Mouse (Mus musculus) frontal cortex, adult (tissue): ENCODE measurements at regions not wholly inside any gene's neighbourhood (a gene's known extent, or its start where the extent isn't known, plus 50 kb on each side); places are given as distances from the start of the nearest gene placed in this dataset.

ENCODE experiments used
- ATAC-seq: cut with Nextera tagmentation; 2 replicates; pipeline ENCODE4 v1.9.2; 2017; ENCODE audit warnings: mild to moderate bottlenecking, moderate library complexity, mixed read lengths; ENCODE audit not compliant: low TSS enrichment

DNA sequence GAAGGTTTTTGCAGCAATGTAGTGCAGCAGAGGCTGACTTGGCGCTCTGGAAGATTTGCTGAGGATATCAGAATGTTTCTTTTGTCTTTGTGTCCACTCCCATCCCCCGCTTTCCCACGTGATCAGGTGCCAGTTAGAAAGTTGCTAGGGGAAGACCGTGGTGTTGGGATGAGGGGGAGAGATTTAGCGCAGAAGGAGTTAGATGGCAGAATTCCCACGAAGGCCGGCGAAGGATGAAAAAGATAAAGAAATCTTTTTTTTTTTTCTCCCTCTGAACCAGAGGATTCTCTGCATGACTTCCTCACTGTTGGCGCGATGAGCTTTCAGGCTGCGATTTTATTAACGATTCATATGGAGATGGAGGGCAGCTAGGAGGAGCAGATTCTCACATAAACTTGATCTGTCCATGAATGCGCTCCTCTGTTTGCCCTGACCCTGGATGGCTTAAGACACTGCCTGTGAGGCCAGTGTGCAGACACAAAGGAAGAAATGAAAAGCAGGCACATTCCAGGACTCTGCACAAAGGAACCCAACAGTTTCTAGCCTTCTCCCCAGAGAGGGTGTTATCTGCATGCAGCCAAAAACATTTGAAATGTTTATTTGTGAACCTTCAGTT, 201.5 kb downstream of the Gm11146 start:
- peak; percentile 72 for ATAC-seq

DNA sequence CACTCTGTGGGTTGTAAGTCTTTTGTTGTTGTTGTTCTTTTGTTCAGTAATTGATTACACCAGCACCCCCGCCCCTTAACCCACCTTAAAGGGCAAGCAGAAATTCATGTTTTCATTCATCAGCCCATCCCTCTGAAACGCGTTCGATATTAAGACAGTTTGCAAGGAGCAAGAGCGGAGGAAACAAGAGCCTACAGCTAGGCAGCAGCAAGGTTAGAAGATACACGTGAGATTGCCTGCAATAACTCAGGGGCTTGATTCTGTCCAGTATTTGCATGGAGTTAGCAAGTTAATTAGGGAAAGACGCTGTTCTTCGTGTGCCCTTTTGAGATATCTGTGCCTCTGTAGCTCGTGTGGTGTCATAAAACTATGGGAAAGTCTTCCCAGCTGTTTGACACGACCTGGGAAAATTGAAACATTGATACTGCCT, 202.0 kb downstream of the Gm11146 start:
- ATAC-seq = peak; percentile 50

DNA sequence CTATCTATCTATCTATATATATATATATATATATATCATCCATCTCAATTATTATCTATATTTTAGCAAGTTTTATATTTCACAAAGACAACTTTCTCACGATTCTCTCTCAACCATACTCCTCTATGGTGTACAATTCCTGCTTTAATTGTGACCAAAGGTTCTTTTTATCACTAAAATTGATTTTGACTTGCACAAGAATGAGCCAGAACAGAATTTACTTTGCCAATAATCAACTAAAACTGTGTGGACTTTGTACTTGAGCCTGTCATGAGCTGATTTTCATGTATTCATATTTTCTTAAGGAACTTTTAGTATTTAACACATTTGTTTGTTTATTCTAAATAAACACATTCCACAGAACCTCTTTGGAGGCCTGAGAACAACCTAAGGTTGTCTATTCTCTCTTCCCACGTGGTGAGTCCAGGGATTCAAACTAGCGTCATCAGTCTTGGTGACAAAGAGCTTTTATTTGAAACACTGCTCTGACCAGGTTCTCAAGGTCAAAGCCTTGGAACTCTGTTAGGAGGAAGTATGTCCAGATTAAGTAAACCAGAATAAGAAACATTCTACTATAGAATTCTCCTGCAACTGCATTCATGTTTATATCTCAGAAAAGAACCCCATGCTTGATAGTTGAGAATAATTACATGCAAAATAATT, 207.7 kb downstream of the Gm11146 start:
- ATAC-seq = no peak

DNA sequence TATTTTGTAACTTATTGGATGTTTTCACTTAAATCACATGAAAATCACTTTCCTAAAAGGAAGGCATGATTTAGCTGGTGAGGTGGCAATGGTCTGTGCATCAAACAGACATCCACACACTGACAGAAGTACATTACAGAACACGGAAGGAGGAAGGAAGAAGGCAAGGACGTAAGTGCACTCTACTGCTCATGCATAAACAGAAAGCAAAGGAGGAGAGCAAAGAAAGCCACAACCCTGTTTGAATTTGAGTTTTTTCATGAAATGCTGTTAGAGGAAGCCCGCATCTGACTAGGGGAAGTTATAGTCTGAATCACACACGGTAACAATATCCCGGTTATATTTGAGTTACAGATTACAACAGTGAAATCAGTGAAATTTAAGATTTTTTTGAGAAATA, 208.4 kb downstream of the Gm11146 start:
- ATAC-seq = no peak

DNA sequence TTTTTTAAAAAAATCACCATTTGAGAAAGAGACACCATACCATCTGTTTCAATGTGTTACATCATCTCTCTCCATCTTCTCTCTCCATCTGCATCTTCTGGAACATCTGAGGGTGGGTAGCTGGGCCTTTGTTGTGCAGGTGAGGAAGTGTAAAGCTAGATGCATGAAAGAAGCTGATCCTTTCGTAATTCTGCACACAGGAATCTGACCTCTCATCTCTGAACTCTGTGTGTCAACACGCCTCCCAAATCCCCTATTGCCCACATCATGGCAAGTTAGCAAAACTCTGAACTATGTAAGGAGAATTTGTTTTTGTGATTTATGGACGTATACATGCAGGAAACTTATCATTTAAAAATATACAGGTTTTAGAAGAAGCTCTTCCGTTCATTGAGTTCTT, 209.7 kb downstream of the Gm11146 start:
- no peak for ATAC-seq

DNA sequence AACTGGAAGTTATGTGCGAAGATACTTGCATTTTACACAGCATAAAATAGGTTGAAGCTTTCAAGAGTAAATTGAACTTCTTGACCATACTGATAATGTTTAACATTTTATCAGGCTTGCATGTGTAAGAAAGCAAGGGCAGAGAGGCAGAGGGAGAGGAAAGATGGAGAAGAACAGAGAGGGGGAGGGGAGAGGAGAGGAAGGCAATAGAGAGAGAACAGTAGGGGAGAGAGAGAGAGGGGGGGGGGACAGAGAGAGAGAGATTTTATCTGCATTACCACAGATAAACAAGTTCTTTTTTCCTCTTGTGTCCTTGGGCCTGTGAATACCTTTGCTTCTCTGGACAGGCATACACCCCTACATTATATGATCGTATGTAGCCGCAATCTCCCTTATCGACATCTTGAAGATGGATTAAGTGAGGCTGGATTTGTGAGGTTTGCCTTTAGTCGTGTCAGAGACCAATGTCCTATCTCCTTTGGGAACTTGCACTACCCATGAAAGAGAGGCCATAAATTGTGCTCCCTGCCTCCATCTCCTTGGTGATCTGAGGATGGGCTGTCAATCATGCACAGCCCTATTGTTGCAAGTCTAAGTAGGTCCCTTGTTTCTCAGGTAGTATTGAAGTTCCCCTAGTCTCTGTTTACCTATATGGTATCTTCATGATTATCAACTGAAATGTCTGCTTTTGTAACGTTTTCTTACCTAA, 217.7 kb downstream of the Gm11146 start:
- no peak for ATAC-seq

DNA sequence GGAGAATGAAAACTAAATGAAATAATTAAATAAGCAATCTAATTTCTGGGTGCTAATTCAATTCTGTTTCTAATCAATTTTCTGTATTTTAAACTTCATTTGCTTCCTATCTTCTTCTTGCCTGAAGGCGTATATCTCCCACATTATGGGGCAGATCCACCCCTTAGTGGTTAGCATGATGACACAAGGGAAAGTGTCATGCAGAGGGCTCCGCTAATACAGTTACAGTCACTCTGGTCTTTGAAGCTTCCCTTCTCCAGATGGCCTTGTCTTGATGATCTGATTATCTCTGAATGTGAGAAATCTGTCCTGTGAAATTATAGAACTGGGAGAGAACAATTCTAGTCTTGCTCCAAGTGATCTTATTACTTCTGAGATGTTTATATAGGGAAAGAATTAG, 219.1 kb downstream of the Gm11146 start:
- no peak for ATAC-seq

DNA sequence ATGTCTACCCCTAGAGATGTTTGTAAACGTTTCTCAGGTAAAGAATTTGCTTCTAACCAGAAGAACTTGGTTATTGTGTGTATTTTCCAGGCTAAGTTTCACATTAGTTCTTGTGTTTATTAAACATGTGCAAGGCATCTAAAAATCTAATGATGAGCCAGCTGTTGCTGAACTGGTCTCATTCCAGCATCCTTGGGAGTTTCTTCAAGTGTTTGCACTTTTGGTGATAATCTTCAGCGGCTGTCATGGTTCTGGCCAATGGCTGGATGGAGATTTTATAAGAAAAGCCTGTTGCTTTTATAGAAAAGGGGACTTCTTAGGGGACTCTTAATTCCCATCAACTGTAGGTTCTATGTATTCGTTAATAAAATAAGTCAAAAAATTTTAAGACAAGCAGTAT, 229.1 kb downstream of the Gm11146 start:
- ATAC-seq = no peak

DNA sequence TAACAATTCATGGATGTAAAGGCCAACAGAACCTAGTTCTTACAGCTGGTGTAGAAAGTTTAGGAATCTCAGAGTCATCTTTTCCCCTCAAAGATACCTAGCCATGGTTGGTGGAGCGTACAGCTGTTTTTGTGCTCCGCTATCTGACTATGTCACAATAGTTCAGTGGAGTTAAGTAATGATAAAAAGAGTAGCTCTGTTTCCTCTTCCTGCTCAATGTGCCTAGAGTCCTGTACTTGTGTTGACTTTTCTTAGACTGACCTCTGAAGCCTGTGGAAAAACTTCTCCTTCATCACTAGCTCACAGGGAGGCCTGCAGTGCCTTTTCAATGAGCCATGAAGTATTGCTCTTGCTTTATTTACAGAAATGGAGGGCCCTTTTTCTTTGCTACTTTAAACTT, 232.1 kb downstream of the Gm11146 start:
- ATAC-seq = no peak

DNA sequence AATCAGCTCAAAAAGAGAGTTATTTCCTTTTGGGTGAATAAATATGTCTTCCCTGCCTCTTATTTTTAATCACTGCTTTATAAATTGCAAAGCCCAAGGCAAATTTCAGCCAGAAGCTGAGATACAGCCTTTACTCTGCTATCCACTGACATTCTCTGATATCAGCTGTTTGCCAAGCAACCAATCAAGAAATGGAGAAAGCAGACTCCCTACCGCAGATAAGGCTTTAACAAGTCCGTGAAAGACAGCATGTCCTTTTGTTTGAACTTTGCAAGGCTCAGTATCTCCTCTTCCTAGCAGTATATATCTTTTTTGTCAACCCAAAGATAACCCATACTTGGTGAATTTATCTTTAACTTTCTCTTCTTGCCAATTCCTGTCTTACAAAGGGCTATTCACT, 236.6 kb downstream of the Gm11146 start:
- no peak for ATAC-seq

DNA sequence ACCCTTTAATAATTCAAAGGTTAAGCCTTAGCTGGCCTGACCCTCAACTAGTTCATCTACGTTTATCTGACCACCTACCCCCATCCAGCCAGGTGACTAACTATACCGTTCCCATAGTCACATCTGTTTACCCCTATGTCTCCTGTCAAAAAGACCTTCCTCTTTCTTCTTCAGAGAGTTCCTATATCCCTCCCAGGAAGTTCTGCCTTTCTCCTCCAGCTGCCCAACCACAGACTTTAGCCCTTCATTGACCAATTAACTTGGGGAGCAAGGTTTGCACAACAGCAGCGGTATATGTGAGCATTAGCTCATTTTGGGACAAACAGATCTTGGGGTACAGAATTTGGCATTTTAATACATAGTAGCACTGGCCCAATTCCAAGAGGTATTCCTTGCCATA, 237.5 kb downstream of the Gm11146 start:
- ATAC-seq = no peak

DNA sequence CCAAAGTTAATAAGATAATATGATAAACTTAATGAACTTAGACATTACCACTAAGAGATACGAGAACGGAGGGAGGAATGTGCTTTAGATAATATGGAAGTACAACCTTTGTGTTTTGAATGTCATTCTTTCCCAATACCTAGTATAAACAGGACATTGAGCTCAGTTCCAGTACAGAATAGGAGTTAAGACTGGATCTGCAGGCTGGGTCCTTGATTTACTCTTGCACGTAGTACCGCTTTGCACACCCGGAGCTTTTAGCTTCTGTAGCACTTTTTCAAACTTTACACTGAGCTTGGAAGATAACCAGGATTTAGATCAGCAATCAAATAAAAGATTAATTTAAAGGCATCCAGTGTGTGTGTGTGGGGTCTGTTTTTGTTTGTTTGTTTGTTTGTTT, 242.7 kb downstream of the Gm11146 start:
- no peak for ATAC-seq

DNA sequence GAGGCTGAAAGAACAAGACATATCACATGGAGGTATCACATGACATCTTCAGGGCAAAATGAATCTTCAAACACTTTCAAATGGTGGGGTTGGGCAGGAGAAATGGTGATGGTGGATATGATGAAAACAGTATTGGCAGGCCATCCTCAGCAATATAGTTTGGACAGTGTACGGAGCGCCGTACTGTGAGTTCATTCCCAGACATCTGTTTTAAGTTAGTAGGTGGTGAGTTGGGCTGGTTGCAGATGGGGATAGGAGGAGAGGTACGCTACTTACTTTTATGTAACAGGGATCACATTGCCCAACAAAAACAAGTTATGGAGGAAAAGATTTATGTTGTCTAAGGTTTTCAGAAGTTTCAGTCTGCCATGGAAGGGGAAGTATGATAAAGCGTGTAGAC, 246.6 kb downstream of the Gm11146 start:
- ATAC-seq = no peak

DNA sequence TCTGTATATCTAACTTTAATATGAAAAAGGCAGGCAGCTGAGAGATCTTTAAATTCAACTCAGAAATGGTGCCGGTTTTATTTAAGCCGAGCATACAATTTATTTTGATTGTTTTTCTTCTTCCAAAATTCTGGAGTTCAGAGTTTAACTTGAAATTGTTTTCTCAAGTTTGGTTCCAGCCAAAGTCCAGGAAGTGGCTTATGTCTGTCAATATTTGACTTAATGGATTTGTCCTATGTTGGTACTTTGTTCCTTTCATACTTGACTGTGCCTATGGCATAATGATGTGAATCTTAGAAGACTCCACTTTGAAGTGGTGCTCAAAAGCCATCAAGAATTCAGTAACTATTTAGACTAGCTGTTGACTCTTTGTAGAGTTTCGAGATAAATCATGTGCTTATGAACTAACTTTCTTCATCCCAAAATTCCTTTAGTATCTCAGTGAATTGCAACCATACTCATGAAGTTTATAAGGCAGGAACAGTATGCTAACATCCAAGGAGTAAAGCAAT, 247.6 kb downstream of the Gm11146 start:
- ATAC-seq = no peak

DNA sequence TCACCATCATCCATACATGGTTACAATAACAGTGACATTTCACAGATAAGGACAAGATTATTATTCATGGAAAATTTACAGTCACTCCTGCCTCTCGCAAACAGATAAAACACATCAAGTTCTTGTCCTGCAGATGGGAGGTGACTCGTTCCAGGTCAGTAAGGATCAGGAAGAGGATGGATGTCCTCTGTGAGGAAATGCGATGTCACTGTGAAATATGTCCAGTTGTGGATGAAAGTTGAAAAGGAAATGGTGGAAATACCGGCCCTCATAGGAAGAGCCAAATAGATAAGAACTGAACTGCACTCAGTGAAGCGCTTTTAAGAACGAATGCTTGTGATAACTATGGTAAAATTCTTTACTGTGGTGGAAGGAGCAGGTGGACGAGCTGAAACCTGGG, 255.8 kb downstream of the Gm11146 start:
- ATAC-seq = no peak

DNA sequence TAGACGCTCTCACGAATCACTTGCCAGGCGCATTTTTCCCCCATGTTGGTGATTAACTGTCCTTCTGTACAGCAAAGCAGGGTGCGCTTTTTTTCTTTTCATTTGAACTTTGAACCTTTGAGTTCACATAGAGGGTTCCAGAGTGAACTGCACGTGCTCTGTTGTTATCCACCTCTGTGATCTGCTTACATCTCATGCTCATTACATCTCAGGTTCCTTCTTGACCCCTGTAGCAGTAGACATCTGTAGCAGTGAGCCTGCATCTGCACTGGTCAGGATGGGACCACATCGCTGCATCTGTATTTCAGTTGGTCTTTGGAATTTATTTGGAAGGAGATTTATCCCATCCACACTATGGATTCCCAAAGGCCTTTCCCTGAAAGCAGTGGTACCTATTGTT, 269.6 kb downstream of the Gm11146 start:
- ATAC-seq = no peak

DNA sequence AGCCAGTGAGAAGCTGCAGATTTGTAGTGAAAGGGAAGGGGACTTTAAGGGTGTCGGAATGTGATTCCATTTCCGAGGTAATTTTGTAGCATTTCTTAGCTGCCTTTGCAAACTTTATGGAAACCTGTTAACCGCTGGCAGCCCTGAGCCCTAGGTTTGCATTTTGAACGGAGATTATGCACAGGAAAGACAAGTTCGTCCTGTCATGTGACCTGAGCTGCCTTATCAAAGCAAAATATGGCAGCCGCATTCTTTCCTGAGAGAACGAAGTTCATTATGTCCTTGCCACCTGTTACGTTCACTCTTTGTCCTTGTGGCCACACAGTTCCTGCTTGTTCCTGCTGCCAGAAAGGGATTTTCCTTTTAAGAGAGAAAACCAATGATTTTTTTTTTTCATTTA, 270.9 kb downstream of the Gm11146 start:
- no peak for ATAC-seq

DNA sequence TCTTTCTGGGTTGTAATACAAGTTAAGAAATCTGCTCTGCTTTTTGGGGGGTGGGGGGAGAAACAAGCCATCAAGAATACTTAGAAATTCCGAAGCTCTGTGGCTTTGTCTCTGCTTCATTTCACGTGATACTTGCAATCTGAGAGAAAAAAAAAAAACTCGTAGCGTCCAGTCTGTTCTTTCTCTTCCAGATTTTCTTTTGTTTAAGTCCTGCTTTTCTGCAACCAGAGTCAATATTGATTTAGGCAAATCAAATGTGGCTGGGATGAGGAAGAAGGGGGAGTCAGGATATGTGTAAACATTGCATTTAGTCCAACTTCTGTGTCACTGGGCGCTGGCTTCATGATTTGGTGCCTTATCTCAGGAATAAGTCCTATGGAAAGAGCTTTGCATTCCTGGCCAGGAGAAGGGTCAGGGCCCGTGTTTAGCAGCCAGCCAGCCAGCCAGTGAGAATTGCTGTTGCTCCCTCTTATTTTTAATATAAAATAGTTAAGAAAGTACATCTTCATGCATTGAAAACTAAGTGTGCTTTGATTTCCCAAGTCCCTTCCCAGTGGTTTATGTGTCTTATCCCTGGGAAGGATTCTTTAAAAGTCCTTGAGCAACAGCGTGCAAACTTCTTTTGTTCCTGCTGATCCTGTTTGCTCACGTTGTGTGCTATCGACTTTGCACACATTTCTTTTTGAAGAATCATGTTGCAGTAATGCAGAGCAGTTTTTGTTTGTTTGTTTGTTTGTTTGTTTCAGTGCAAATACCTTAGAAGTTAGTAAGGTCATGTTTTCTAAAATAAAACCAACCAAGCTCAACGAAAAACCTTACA, 272.0 kb downstream of the Gm11146 start:
- peak; percentile 14; the same call in 1 of the 2 replicates for ATAC-seq

DNA sequence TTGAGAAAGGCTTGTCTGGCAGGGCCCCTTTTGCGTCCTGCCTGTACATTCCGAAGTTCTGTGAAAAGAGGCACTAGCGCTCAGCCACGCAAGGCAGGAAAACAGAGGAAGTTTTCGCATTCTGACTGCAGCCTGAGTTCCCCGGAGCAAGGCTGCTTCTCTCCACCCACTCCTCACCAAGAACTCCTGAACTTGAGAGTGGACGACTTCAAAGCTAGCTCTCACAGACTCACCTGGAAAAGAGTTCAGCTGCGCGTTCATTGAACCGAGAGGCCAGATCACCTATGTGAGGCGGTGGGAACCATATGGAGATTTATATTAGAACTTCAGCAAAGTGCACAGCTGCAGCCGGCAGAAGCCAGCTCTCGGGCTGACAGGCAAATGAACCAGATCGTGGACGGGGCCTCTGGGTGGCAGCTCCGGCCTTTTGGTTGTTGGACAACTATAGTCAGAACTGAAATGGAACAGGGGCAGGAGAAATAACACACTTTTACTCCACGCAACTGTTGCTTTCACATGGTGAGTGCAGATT, 272.7 kb downstream of the Gm11146 start:
- ATAC-seq = peak; percentile 81

DNA sequence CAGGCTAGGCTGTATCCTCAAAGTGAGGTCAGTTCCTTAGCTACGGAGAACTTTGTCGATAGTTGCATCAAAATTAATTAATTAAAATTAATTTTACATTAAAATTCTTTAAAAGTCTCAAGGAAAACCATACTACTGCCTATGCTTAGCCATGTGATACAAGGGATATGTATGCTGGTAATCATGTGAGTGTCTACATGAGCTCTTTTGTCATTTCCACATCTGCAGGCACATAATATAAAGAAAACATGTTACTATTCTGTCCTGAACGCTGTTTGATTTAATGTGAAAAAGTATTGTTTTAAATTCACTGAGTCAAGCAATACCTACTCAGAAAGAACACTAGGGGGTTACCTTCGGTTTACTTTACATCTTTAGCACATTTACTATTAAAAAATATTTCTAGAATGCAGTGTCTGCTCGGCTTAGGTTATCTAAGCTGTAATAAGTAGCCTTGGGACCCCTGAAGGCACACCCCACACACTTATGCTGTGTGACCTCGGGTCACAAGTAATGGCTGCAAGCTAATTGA, 273.2 kb downstream of the Gm11146 start:
- ATAC-seq = no peak

DNA sequence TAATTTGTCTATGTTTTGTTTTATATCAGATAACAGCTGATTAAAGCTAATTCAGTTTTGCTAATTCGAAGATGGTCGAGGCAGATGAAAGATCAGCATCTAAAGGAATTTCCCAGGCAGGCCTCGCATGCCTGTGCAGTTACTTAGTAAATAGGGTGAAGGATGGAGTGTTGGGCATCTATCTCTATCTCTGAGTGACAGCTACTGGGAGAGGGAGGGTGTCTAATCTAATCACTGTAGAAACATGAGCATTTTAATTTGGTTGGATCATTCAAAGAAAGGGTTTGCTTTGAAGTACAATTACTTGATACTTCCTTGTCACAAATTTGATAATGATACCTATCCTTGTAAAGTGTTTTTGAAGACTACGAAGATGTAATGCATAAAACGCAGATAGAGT, 273.8 kb downstream of the Gm11146 start:
- no peak for ATAC-seq

DNA sequence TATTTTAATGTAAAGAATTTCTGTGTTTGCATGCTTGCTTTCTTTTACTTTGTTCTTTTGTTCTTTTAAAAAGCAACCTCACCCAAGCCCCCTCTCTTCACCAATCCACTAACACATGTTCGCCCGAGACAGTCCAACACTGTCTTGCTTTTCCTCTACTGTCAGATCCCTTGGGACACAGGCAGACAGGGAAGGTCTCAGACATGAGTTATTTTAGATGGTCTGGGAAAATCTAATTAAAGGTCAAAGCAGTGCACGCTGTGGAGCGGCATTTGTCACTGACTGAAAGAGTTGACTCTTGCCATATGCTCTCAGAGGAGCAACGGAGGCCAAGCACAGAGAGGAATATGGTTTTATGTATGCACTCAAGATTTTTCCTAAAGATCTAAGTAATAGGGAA, 279.6 kb downstream of the Gm11146 start:
- ATAC-seq = no peak
